Mouse (Mus musculus): Measurements from ENCODE around the gene Ctse.

The Ctse gene

DNA sequence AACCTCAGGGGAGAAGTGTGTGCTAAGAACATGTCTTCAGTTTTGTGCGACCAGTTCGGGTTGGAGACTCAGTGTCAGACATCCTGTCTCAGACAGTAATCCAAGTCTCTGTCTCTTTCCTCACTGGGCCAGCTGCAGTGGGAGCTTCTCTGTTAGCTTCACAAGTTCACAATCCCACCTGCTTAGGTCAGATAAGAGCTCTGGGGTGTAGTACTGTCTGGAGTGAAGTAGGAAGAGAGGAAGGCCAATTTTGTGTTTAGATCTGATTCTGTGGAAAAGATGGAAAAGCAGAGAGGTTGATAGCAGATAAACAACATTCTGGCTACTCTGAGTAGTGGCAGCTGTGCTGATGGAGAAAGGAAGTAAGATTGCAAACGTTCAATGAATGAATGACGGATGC is 61.5 kb downstream of the Ctse start:
- in situ Hi-C loops (cut with MboI), result no loop called here

DNA sequence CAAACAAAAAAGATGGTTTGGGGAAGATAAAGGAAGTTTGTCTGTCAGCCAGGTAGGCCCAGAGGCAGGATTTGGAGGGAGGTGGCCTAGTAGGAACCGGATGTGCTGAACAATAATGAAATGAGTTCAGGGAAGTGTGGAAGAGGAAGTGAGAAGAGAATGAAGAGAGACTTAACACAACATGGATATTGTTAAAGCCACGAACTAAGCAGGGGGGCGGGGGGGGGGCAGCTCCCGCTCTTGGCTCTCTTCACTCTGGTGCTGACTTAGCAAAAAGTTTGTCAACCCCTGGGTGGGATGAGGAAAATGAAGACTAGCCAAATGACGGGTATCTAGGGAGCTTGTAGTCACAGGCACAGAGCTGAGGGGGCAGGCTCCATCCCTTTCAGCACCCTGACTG is 62.3 kb downstream of the Ctse start:
- in situ Hi-C loops (cut with MboI), result no loop called here

DNA sequence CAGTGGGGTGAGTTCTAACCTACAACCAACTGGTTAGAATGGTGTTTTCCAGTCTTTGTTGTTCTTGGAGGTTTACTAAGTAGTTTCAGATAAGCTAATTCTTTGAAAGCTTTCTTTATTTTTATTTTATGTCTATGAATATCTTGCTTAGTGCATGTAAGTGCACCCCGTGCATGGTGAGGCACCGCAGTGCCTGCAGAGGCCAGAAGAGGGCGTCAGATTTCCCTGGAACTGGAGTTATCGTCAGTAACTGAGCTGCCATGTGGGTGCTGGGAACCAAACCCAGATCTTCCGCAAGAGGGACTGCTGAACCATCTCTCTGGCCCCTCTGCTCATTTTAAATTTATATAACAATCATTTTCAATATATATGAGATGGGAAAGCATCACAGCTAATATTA is 63.3 kb downstream of the Ctse start:
- in situ Hi-C loops (cut with MboI), result no loop called here

DNA sequence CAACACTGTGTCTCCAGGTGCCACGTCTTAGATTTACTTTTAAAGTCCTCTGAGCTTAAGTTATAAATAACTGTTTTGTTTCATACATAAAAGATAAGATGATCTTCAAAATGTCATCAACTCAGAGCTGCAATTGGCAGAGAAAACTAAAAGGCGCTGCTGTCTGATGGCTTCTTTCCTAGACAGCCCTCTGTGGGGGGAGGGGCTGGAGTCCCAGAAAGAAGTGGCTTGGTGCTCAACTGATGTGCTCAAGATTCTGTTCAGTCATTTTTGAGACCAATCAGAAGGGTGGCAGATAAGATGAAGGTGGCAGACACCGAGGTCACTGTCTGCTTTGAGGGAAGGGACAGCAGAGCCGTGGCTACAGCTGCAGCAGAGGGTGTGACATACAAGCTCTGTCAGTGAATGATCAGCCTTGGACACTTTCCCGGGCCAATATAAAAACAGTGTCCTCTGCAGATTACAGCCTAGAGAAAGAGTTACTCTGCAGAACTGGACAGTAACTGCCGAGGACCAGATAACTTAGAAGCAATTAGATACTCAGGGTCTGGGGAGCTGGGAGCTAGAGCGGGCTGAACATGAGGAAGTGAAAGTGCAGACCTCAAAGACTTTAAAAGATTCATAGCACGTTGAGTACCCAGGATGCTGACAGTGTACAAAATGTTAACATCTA is 64.1 kb downstream of the Ctse start:
- in situ Hi-C loops (cut with MboI), result no loop called here

DNA sequence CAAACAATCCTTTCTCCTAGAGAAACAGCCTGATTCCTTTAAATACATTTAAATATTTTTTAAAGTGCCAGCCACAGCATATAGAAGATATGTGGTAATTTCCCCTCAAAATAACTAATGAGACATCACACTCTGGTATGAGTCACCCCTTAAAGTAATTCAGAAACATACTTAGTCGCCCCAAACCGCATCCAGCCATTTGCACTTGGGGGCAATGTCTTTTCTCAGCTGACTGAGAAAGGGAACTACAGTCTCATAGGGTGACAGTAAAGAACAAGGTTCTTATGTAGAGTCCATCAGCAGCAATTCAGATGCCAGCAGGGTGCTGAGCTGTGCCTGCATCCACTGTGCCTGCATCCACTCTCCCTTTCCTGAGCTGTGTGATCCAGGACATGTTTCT is 65.4 kb downstream of the Ctse start:
- in situ Hi-C loops (cut with MboI), result no loop called here

DNA sequence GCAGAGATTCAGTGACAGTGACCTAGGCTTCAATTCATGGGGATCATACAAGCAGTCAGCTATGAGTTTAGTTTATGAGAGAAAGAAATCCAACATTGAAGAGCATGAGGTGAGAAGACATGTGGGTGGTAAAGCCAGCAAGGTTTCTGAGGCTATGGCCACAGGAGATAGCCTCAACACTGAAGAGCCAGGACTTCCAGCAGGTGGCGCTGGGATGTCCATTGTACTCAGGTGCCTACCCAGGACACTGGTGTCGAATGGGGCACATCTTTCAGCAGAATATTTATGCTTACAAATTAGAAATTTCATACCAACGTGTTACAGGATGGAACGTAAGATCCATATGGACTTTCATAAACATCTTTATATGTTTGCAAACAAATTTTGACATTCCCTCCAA is 70.2 kb downstream of the Ctse start:
- in situ Hi-C loops (cut with MboI), result loop anchor here (5.0 kb wide), 1 partner anchor 51 kb away; no protein-coding TSS in a partner anchor

DNA sequence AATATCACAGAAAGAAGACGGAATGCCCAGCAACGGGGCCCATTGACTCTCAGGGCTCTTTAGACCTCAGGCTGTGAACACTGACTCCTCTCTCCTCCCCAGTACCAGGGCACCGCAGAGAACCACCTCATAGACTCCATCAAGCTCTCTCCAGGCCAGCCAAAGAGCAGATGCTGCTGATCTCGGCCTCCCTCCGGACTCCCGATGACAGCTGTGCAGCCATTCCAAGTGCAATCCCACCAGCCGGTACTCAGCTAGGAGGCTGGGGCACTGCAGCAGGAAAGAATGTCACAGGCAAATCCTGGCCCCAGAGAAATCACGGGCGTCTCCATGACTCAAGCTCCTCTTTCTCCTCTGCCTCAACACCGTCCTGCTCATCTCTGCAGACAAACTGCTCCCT is 73.4 kb downstream of the Ctse start:
- in situ Hi-C loops (cut with MboI), result no loop called here

DNA sequence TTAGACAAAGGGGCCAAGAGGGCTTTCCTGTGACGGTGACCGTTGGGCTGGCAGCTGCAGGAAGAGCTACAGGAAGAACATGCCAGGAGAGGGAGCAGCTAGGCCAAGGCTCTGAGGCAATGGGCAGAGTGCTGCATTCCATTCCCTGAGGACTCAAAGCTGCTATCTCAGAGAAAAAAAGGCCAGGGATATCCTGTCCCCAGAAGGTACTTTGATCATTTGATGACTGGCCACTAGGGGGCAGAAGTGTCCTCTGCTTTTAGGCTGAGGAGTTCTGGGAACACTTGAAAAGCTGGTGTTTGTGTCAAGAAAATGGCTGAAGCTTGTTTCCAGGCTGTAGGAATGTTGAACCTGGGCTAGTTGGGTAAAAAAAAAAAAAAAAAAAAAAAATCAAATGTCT is 74.3 kb downstream of the Ctse start:
- in situ Hi-C loops (cut with MboI), result no loop called here

DNA sequence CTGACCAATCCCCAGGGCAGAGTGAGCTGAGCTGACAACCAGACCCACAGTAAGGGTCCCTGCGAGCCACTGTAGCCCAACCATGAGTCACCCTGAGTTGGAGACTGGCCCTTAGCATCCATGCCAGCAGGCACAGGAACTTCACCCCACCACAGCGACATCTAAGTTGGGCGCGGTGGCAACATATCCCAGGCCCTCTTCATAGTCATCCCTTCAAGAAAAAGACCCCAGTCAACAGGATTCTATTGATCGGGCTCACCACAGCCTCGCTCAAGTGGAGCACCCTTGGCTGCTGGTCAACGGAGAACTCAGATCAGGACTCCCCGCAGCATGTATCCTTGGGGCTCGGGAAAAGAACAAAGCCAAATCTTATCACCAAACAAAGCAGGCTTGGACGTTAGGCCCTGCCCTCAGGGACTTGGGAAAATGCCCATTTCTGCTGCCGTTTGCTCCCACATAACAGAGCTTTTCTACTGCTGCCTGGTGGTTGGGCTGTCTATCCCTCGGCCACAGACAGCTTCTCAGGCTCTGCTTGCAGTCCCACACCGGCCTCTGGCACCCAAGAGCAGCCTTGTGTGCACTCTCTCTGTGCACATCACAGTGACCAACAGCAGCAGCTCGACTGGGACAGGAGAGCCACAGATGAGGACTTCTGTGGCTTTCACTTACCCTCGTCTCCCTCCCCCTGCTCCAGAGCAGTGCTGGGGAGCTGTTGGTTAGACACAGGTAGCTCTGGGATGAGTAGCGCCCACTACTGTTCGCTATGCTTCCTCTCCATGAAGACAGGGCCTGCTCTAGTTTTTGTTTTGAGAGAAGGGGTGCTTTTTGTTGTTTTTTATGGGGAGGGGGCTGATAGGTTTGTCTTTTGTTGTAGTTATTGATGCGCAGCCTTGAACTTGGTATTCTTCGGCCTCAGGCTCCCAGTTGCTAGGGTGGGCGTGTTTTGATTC is 76.6 kb downstream of the Ctse start:
- in situ Hi-C loops (cut with MboI), result no loop called here

DNA sequence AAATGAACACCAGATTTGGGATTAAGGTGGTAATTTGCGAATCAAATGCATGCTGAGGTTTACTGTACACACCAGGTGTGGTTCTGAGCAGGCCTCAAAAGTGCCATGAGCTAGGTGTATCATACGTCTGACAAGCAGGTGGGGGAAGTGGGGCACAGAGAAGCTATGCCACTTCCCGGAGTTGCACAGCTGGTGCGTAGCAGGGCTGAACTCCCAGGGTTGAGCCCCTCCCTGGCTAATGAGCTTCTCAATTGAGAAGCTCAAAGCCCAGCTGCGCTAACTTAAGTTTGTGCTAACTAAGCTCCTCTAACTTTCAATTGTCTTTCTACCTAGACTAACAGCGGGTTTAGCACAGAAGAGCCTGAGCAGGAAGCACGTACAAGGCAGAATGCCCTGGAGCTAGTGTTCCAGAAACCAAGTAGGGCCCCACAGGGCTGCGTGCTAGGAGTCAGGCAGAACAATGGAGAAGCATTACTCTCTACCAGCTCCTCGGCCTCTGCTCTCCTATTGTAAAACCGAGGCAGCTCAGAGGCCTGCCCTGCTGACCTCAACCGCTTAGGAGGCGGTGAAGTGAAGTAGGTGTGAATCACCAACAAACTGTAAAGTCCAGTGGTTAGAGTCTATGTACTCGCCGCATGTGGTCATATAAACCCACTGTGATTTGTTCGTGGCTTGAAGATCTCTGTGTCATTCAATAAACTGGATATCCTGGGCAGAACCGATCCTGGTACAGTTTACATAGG is 81.0 kb downstream of the Ctse start:
- in situ Hi-C loops (cut with MboI), result no loop called here

DNA sequence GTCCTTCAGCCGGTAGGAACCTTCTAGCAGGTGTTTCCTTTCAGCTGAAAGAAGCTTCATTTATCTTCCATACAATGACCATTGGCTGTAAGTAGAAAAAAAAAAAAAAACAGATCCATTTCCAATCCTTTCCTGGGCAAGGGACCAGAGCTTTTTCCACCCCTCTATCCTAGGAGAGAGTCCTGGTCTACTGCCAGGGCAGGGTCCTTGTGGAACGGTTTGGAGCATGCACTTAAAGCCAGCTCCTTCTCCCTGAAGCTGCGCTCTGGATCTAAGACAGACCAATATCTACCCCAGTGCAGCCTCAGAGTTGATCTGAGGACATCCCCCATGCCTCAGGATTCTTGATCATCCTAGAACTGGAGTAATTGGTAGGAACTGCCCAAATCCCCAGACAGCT is 83.9 kb downstream of the Ctse start:
- in situ Hi-C loops (cut with MboI), result no loop called here

DNA sequence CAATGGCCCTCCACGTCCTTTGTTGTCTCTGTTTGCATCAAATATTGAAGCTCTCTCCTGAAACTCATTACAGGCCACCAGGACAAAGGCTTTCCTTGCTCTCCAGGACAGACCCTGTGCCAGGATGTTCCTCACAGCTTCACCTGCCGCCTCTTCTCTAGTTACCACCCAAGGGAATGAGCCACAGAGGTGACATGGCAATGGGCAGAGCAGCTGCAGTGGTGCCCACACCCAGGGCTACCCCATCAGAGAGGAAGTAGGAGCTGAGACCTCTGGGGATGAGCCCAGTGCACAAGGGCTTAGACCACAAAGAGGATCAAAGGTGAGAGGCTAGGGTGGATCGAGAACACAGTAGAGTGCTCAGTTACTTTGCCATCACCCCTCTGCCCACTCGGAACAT is 85.4 kb downstream of the Ctse start:
- in situ Hi-C loops (cut with MboI), result no loop called here

Data from mature B cell (primary cell).